Mouse (Mus musculus): ENCODE results near the gene Sirt2. TPM values are rescaled to one million over a fixed set of nuclear protein-coding genes. Genes with fewer than 3 reads are reported as not detected.

Gene Sirt2
- polyA plus RNA-seq, 1 experiment from 2014 or later = 25.1 TPM

GRCm38 (mm10) chr7:28824941-28825685 is 58.6 kb downstream of the Sirt2 start, which contains the start of gene Ech1:
Gene Ech1 (plus strand): TSS chr7:28825217.
- 2% methylated on average over 33 of the region's 33 CpGs for WGBS (ENCODE audit: insufficient replicate concordance)
- H3K9me3 ChIP-seq (replicated peaks) = no peaks in the 10 kb centered on the region
- peaks cover 61% of the 10 kb centered on the region for H3K4me1 ChIP-seq (replicated peaks)

GRCm38 (mm10) chr7:28825686-28826401 is 59.3 kb downstream of the Sirt2 start:
- Histone ChIP-seq H3K27me3 (no peaks in the 10 kb centered on the region), H3K4me2 (peak overlapping the region; percentile 67), H3K4me1 (replicated peaks) (peaks cover 61% of the 10 kb centered on the region), H3K9ac (peak overlapping the region; percentile 75), H3K9me3 (replicated peaks) (no peaks in the 10 kb centered on the region), H3K27ac (peak overlapping the region; percentile 76), H3K4me3 (replicated peaks) (peak overlapping the region; percentile 62), H3K36me3 (peaks cover 44% of the 10 kb centered on the region)
- WGBS (ENCODE audit: insufficient replicate concordance) = 39% methylated on average over 11 of the region's 11 CpGs
- ATAC-seq (ENCODE audit: low read depth) = peak; percentile 44; the same call in 1 of the 2 replicates
- DNase-seq = no peak

More at GRCm38 (mm10) chr7:28824941-28825685, 58.6 kb downstream of the Sirt2 start, which contains the start of gene Ech1:
- ATAC-seq (ENCODE audit: low read depth) (peak; percentile 83), DNase-seq (peak; percentile 87)
- Histone ChIP-seq H3K4me3 (replicated peaks) (peak within 1 kb of the TSS; percentile 62), H3K27me3 (no peaks in the 10 kb centered on the region), H3K27ac (peak within 1 kb of the TSS; percentile 76), H3K9ac (peak within 1 kb of the TSS; percentile 75), H3K4me2 (peak within 1 kb of the TSS; percentile 67), H3K36me3 (peaks cover 45% of the 10 kb centered on the region)

DNA sequence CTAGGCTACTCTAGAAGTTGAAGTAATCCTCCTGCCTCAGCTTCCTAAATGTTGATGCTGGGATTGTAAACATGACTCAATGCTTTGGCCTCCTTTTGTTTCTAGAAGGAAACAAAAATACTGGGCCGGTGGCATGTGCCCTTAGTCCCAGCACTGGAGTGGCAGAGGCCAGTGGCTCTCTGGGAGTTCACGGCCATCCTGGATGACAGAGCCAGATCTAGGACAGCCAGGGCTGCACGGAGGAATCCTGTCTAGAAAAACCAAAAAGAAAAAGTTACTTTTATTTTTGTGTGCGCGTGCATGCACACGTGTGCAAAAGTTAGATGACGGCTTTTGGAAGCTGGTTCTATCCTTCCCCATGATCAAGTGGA is 59.9 kb downstream of the Sirt2 start:
- Histone ChIP-seq H3K27ac (peak overlapping the region; percentile 76), H3K4me1 (replicated peaks) (peaks cover 61% of the 10 kb centered on the region), H3K4me3 (replicated peaks) (no peak overlapping the region), H3K27me3 (no peaks in the 10 kb centered on the region), H3K9me3 (replicated peaks) (no peaks in the 10 kb centered on the region), H3K9ac (no peak overlapping the region; the same call in 1 of the 2 replicates), H3K36me3 (peaks cover 43% of the 10 kb centered on the region), H3K4me2 (peak overlapping the region; percentile 67)
- no peak for DNase-seq
- 85% methylated on average over 7 of the region's 7 CpGs for WGBS (ENCODE audit: insufficient replicate concordance)
- ATAC-seq (ENCODE audit: low read depth) = no peak

- Histone ChIP-seq H3K36me3 (peaks cover 40% of the 10 kb centered on the region), H3K4me3 (replicated peaks) (no peak overlapping the region), H3K27ac (no peak overlapping the region), H3K9me3 (replicated peaks) (no peaks in the 10 kb centered on the region), H3K4me1 (replicated peaks) (peaks cover 64% of the 10 kb centered on the region), H3K9ac (no peak overlapping the region), H3K27me3 (no peaks in the 10 kb centered on the region), H3K4me2 (no peak overlapping the region)
- WGBS (ENCODE audit: insufficient replicate concordance) = 59% methylated on average over 3 of the region's 3 CpGs
- ATAC-seq (ENCODE audit: low read depth) (no peak), DNase-seq (no peak)
These were observed 60.8 kb downstream of the Sirt2 start for GRCm38 (mm10) chr7:28827338-28827737.

- DNase-seq = no peak
These were observed 63.3 kb downstream of the Sirt2 start for GRCm38 (mm10) chr7:28829821-28830220.

GRCm38 (mm10) chr7:28830981-28831380 is 64.4 kb downstream of the Sirt2 start:
- Histone ChIP-seq H3K4me2 (no peak overlapping the region), H3K9me3 (replicated peaks) (no peaks in the 10 kb centered on the region), H3K9ac (no peak overlapping the region), H3K36me3 (peaks cover 32% of the 10 kb centered on the region), H3K4me3 (replicated peaks) (no peak overlapping the region), H3K27ac (no peak overlapping the region; the same call in 1 of the 2 replicates), H3K4me1 (replicated peaks) (peaks cover 37% of the 10 kb centered on the region), H3K27me3 (no peaks in the 10 kb centered on the region)
- DNase-seq = no peak
- ATAC-seq (ENCODE audit: low read depth) = no peak
- WGBS (ENCODE audit: insufficient replicate concordance) = 70% methylated on average over 5 of the region's 5 CpGs

More at GRCm38 (mm10) chr7:28829821-28830220, 63.3 kb downstream of the Sirt2 start:
- WGBS (ENCODE audit: insufficient replicate concordance) = 89% methylated on average over 8 of the region's 8 CpGs
- Histone ChIP-seq H3K4me3 (replicated peaks) (no peak overlapping the region), H3K4me1 (replicated peaks) (peaks cover 43% of the 10 kb centered on the region), H3K9ac (no peak overlapping the region), H3K36me3 (peaks cover 32% of the 10 kb centered on the region), H3K9me3 (replicated peaks) (no peaks in the 10 kb centered on the region), H3K4me2 (no peak overlapping the region), H3K27ac (no peak overlapping the region; the same call in 1 of the 2 replicates), H3K27me3 (no peaks in the 10 kb centered on the region)
- no peak for ATAC-seq (ENCODE audit: low read depth)

GRCm38 (mm10) chr7:28831411-28832125 is 65.0 kb downstream of the Sirt2 start:
- Histone ChIP-seq H3K27ac (no peak overlapping the region), H3K36me3 (peaks cover 29% of the 10 kb centered on the region), H3K9ac (no peak overlapping the region), H3K4me2 (no peak overlapping the region), H3K4me1 (replicated peaks) (peaks cover 31% of the 10 kb centered on the region), H3K4me3 (replicated peaks) (no peak overlapping the region), H3K9me3 (replicated peaks) (no peaks in the 10 kb centered on the region), H3K27me3 (no peaks in the 10 kb centered on the region)
- WGBS (ENCODE audit: insufficient replicate concordance) = 63% methylated on average over 17 of the region's 17 CpGs
- ATAC-seq (ENCODE audit: low read depth) (peak; percentile 21), DNase-seq (no peak)

- H3K4me3 ChIP-seq (replicated peaks) = no peak overlapping the region
- DNase-seq (no peak), ATAC-seq (ENCODE audit: low read depth) (no peak)
- peaks cover 33% of the 10 kb centered on the region for H3K4me1 ChIP-seq (replicated peaks)
- 51% methylated on average over 6 of the region's 6 CpGs for WGBS (ENCODE audit: insufficient replicate concordance)
- no peak overlapping the region for H3K9ac ChIP-seq
- H3K27ac ChIP-seq = no peak overlapping the region
- H3K27me3 ChIP-seq = no peaks in the 10 kb centered on the region
- no peak overlapping the region for H3K4me2 ChIP-seq
- peaks cover 29% of the 10 kb centered on the region for H3K36me3 ChIP-seq
- no peaks in the 10 kb centered on the region for H3K9me3 ChIP-seq (replicated peaks)
These were observed 65.6 kb downstream of the Sirt2 start for GRCm38 (mm10) chr7:28832137-28832536.

- Histone ChIP-seq H3K9me3 (replicated peaks) (no peaks in the 10 kb centered on the region), H3K9ac (no peak within 1 kb of the TSS), H3K4me2 (no peak within 1 kb of the TSS), H3K27me3 (no peaks in the 10 kb centered on the region), H3K4me1 (replicated peaks) (peaks cover 29% of the 10 kb centered on the region), H3K4me3 (replicated peaks) (no peak within 1 kb of the TSS), H3K36me3 (peaks cover 26% of the 10 kb centered on the region), H3K27ac (no peak within 1 kb of the TSS)
- DNase-seq = no peak
- no peak for ATAC-seq (ENCODE audit: low read depth)
- WGBS (ENCODE audit: insufficient replicate concordance) = 63% methylated on average over 6 of the region's 6 CpGs
These were observed 67.3 kb downstream of the Sirt2 start, which contains the start of gene Lgals4 for GRCm38 (mm10) chr7:28833723-28834347. Gene Lgals4 (plus strand): TSS chr7:28833854.

GRCm38 (mm10) chr7:28836936-28837335 is 70.4 kb downstream of the Sirt2 start:
- H3K27ac ChIP-seq = 0 out of 2 replicates have a peak overlapping the region, but pooled peaks have one; percentile 15
- 65% methylated on average over 5 of the region's 5 CpGs for WGBS (ENCODE audit: insufficient replicate concordance)
- peaks cover 10% of the 10 kb centered on the region for H3K4me1 ChIP-seq (replicated peaks)
- H3K4me2 ChIP-seq = no peak overlapping the region
- no peak overlapping the region for H3K9ac ChIP-seq
- 0 out of 2 replicates have a peak, but pooled peaks cover 3% of the 10 kb centered on the region for H3K36me3 ChIP-seq
- DNase-seq = no peak
- no peak for ATAC-seq (ENCODE audit: low read depth)
- no peaks in the 10 kb centered on the region for H3K9me3 ChIP-seq (replicated peaks)
- no peaks in the 10 kb centered on the region for H3K27me3 ChIP-seq
- H3K4me3 ChIP-seq (replicated peaks) = no peak overlapping the region
